In the genomic region with DNA sequence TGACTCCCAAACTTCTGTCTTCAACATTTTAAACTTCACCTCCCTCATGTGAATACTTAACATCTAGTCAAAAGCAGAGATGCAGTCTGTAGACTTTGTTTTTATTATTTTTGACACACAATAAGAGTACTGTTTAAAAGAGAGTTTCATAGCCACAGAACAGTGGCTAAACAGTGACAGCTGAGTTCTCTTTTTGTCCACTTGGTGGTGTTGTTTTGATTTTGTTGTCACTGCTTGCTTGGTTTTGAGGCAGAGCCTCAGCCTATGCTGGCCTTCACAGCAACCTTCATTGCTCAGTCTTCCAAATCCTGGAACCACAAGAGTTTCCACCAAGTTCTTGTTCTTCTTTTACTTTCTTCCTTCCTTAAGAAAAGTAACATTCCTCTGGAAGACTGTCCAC, we compare ENCODE assay signal across 14 mouse cellular contexts. TPM values are rescaled to one million over a fixed set of nuclear protein-coding genes. Genes with fewer than 3 reads are reported as not detected.
A peak's percentile ranks its signal among the peaks of the same experiment; 100 is the strongest.
DNase-seq lines count a peak whose midpoint lies in the region; ATAC-seq and TF ChIP-seq lines count a peak whose summit lies in the region.
"Had no signal": no experiment of that assay in that cellular context is flagged by ENCODE, and none has a peak within 500 bp of the region (broad histone marks: within the 10 kb centered on the region; RNA-seq: fewer than 3 reads in every experiment).

No protein-coding gene starts in this region.

- no peaks in the 10 kb centered on the region for H3K27me3 ChIP-seq in hindbrain, postnatal 0 days (ENCODE audit: insufficient read depth, low read length)
- no peaks in the 10 kb centered on the region for H3K27me3 ChIP-seq in hindbrain, embryonic 16.5 days (replicated peaks; ENCODE audit: control insufficient read depth, insufficient read depth, low read length)
- peaks cover 5% of the 10 kb centered on the region; the same call in 1 of the 2 replicates for H3K27me3 ChIP-seq in midbrain, embryonic 14.5 days (ENCODE audit: control insufficient read depth, insufficient read depth, low read length)
- peaks cover 32% of the 10 kb centered on the region for H3K27me3 ChIP-seq in midbrain, embryonic 10.5 days (ENCODE audit: low read depth, poor library complexity, severe bottlenecking)
- H3K27me3 ChIP-seq: neural tube, embryonic 15.5 days had no signal

- H3K4me3 ChIP-seq in hindbrain, postnatal 0 days (ENCODE audit: low read length), result no peak overlapping the region
- H3K4me3 ChIP-seq in hindbrain, embryonic 16.5 days (ENCODE audit: low read length), result no peak overlapping the region
- H3K4me3 ChIP-seq in midbrain, embryonic 14.5 days (replicated peaks; ENCODE audit: low read depth, low read length), result no peak overlapping the region
- no peak overlapping the region for H3K4me3 ChIP-seq in midbrain, embryonic 10.5 days
- H3K4me3 ChIP-seq: midbrain, embryonic 15.5 days; neural tube, embryonic 15.5 days had no signal

- no peaks in the 10 kb centered on the region for H3K36me3 ChIP-seq in hindbrain, postnatal 0 days (ENCODE audit: insufficient read depth, low read length)
- no peaks in the 10 kb centered on the region for H3K36me3 ChIP-seq in hindbrain, embryonic 16.5 days (ENCODE audit: control insufficient read depth, insufficient read depth, low read length)
- H3K36me3 ChIP-seq in midbrain, embryonic 14.5 days (ENCODE audit: control insufficient read depth, insufficient read depth, low read length), result no peaks in the 10 kb centered on the region
- no peaks in the 10 kb centered on the region for H3K36me3 ChIP-seq in midbrain, embryonic 10.5 days
- H3K36me3 ChIP-seq: midbrain, embryonic 15.5 days; neural tube, embryonic 15.5 days had no signal

- no peak overlapping the region for H3K9ac ChIP-seq in hindbrain, postnatal 0 days (replicated peaks; ENCODE audit: low read length)
- H3K9ac ChIP-seq in hindbrain, embryonic 16.5 days (ENCODE audit: low read depth, low read length), result no peak overlapping the region
- no peak overlapping the region for H3K9ac ChIP-seq in midbrain, embryonic 14.5 days (replicated peaks; ENCODE audit: low read length)
- H3K9ac ChIP-seq: midbrain, embryonic 15.5 days; neural tube, embryonic 15.5 days had no signal

- peak; percentile 47 for TF ChIP-seq CTCF in hindbrain, postnatal 0 days (IDR thresholded peaks at IDR 0.05; ENCODE audit: low read depth)

- no peak for ATAC-seq in hindbrain, postnatal 0 days
- no peak for ATAC-seq in hindbrain, embryonic 16.5 days
- no peak for ATAC-seq in midbrain, embryonic 14.5 days (ENCODE audit: low FRiP score, low TSS enrichment)
- ATAC-seq: midbrain, embryonic 15.5 days had no signal

- peak; percentile 16 for DNase-seq in adrenal gland, adult 2 months
- DNase-seq in adrenal gland, postnatal 4 days (ENCODE audit: low spot score in 2 of 2), result no peak
- DNase-seq in hindbrain, postnatal 0 days (ENCODE audit: low spot score), result peak; percentile 14
- DNase-seq in midbrain, embryonic 14.5 days, result peak; percentile 11
- DNase-seq in midbrain, embryonic 10.5 days (ENCODE audit: low spot score), result no peak
- peak; percentile 22 for DNase-seq in retina, postnatal 1 day
- no peak for DNase-seq in thymus, postnatal 4 days
- DNase-seq: heart, adult 11 months; kidney, postnatal 25 days; lung, adult 2 months; right cerebral cortex, postnatal 4 days had no signal

- H3K27ac ChIP-seq in hindbrain, postnatal 0 days, result no peak overlapping the region
- H3K27ac ChIP-seq in hindbrain, embryonic 16.5 days (ENCODE audit: low read depth, low read length), result no peak overlapping the region
- H3K27ac ChIP-seq in midbrain, embryonic 14.5 days (replicated peaks; ENCODE audit: low read depth, low read length), result no peak overlapping the region
- no peak overlapping the region for H3K27ac ChIP-seq in midbrain, embryonic 10.5 days (replicated peaks)
- H3K27ac ChIP-seq: midbrain, embryonic 15.5 days; neural tube, embryonic 15.5 days had no signal

- no peak overlapping the region for H3K4me2 ChIP-seq in hindbrain, postnatal 0 days (ENCODE audit: low read depth, low read length)
- H3K4me2 ChIP-seq in hindbrain, embryonic 16.5 days (ENCODE audit: low read length), result no peak overlapping the region
- H3K4me2 ChIP-seq in midbrain, embryonic 14.5 days (ENCODE audit: low read length), result no peak overlapping the region
- H3K4me2 ChIP-seq: midbrain, embryonic 15.5 days; neural tube, embryonic 15.5 days had no signal

- H3K9me3 ChIP-seq in hindbrain, postnatal 0 days (ENCODE audit: low read length), result no peaks in the 10 kb centered on the region
- no peaks in the 10 kb centered on the region for H3K9me3 ChIP-seq in hindbrain, embryonic 16.5 days (ENCODE audit: control insufficient read depth, low read length)
- H3K9me3 ChIP-seq in midbrain, embryonic 14.5 days (ENCODE audit: control insufficient read depth, low read length), result no peaks in the 10 kb centered on the region
- no peaks in the 10 kb centered on the region for H3K9me3 ChIP-seq in midbrain, embryonic 10.5 days (replicated peaks)
- H3K9me3 ChIP-seq: midbrain, embryonic 15.5 days; neural tube, embryonic 15.5 days had no signal

- no peaks in the 10 kb centered on the region for H3K4me1 ChIP-seq in hindbrain, postnatal 0 days (ENCODE audit: insufficient read depth, low read length)
- peaks cover 10% of the 10 kb centered on the region for H3K4me1 ChIP-seq in hindbrain, embryonic 16.5 days (ENCODE audit: control insufficient read depth, insufficient read depth, low read depth, low read length)
- H3K4me1 ChIP-seq in midbrain, embryonic 14.5 days (ENCODE audit: control insufficient read depth, insufficient read depth, low read length), result peaks cover 7% of the 10 kb centered on the region
- peaks cover 15% of the 10 kb centered on the region for H3K4me1 ChIP-seq in midbrain, embryonic 10.5 days

RNA-seq across cellular contexts. Expression of a gene that starts 3.8 kb away (rescaled TPM):
- total RNA-seq in adrenal gland, adult 2 months (2021), result 10 to 100 TPM; 13.5 to 16.5 TPM
- polyA plus RNA-seq in adrenal gland, adult 2 months (2012; rRNA removed), result 0.71 and 1.2 TPM in 2 replicates
- total RNA-seq in adrenal gland, postnatal 4 days (2021), result 10 to 100 TPM; 17.4 to 18.8 TPM
- total RNA-seq in hindbrain, postnatal 0 days (2014; rRNA removed), result 24.0 and 27.6 TPM in 2 replicates
- polyA plus RNA-seq in hindbrain, postnatal 0 days (2015; fragmentation: Nextera tagmentation; extraction: Ambion mirVana), result 13.4 and 15.7 TPM in 2 replicates
- polyA plus RNA-seq in hindbrain, embryonic 16.5 days (2015; fragmentation: Nextera tagmentation; extraction: Ambion mirVana), result 15.8 and 16.7 TPM in 2 replicates
- polyA plus RNA-seq in midbrain, embryonic 14.5 days (2014; fragmentation: Nextera tagmentation; extraction: Ambion mirVana), result 24.3 and 25.5 TPM in 2 replicates
- 16.7 and 19.8 TPM in 2 replicates for polyA plus RNA-seq in midbrain, embryonic 10.5 days (2016; fragmentation: Nextera tagmentation; extraction: Ambion mirVana)

Comparison
In these comparisons a context has a peak if more than half of its experiments do, and no peak if none do; other contexts are left out.
1. DNase-seq: peak in adrenal gland, adult 2 months (single experiment), hindbrain, postnatal 0 days (single experiment), midbrain, embryonic 14.5 days (single experiment) and retina, postnatal 1 day (single experiment); none in adrenal gland, postnatal 4 days (0 of 2), midbrain, embryonic 10.5 days (single experiment) and thymus, postnatal 4 days (single experiment).